Mouse (Mus musculus) lung, postnatal 36 days (tissue): Measurements from ENCODE around the gene Rcn2.

Source experiments
- DNase-seq: peaks from one replicate; pipeline ENCODE4 v3.0.0; 2022; ENCODE audit warnings: mixed read lengths

Gene Rcn2

GRCm38 (mm10) chr9:56097584-56098298 lies 56.1 kb downstream of the Rcn2 start:
- no peak for DNase-seq

- DNase-seq = no peak
Observed at GRCm38 (mm10) chr9:56100041-56100522, 58.4 kb downstream of the Rcn2 start.

DNA sequence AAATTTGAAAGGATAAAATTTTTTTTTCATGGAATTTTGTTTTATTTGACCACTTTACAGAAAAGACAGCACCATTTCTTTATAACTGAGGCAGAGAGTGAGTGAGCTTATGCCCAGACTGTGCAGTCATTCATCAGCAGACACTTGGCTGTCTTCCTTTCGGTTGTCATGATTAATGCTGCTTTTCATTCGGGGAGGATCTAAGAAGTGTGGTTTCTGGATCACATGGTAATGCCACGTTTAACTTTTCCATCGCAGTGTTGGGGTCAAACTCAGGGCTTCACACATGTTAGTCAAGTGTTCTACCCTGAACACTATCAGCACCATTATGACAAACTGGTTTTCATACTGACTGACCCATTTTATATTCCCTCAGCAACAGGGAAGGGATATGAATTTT lies 59.4 kb downstream of the Rcn2 start:
- no peak for DNase-seq

DNA sequence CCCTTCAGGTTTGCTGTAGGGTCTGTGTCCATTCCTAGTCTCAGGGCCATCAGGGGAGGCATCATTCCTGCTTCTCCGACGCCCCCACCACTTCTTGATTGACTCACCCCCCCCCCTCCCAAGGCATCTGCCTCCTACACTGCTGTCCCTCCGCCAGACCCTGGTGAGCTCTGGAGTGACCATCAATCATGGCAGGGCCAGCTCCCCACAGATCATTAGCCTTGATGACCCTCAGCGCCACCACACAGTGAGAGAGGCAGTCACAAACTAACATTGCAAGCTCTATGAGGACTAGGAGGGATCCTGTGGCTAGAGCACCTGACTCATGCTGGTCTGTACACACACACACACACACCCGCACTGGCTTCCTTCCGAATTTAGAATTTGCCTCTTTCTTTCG lies 63.3 kb downstream of the Rcn2 start:
- no peak for DNase-seq

GRCm38 (mm10) chr9:56106274-56107072 lies 64.8 kb downstream of the Rcn2 start:
- no peak for DNase-seq

- no peak for DNase-seq
Observed at GRCm38 (mm10) chr9:56107527-56107926, 65.9 kb downstream of the Rcn2 start.

GRCm38 (mm10) chr9:56108174-56108573 lies 66.5 kb downstream of the Rcn2 start:
- DNase-seq = peak; percentile 57
